Mouse (Mus musculus): ENCODE measurements around the gene H2al1g. TPM values are rescaled to one million over a fixed set of nuclear protein-coding genes. Genes with fewer than 3 reads are reported as not detected.

H2al1g gene
- polyA plus RNA-seq, 1 experiment from 2014 or later: not detected

DNA sequence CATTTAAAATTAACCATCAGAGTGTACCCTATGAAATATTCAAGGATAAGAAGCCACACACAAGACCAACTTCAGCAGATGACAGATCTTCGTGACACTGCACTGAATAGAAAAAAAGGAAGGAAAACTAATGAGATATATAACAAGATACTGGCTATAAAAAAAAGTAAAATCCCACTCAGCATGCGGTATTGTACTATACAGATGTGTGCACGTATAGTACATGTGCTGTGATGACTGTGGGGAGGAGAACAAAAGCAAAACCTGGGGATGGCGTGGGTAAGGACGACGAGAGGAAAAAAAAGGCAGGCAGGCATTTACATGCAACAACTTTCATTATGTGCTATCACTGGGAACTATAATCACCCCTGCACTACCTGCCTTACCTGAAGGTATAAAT lies 42.8 kb downstream of the H2al1g start:
- no peak for DNase-seq (ENCODE audit: low spot score, missing footprints)
- Histone ChIP-seq H3K27ac (ENCODE audit: low read depth, low read length) (no peak overlapping the region), H3K4me3 (ENCODE audit: low read depth, low read length) (no peak overlapping the region), H3K36me3 (ENCODE audit: control insufficient read depth, insufficient read depth, low read length) (no peaks in the 10 kb centered on the region), H3K27me3 (ENCODE audit: control insufficient read depth, insufficient read depth, low read length) (peaks cover 3% of the 10 kb centered on the region; the same call in 1 of the 2 replicates), H3K4me2 (no peak overlapping the region), H3K4me1 (ENCODE audit: control insufficient read depth, insufficient read depth, low read length) (no peaks in the 10 kb centered on the region), H3K9me3 (ENCODE audit: control insufficient read depth, low read length) (no peaks in the 10 kb centered on the region), H3K9ac (ENCODE audit: low read length) (no peak overlapping the region)
- ATAC-seq (ENCODE audit: low FRiP score): no peak
- WGBS: 83% methylated on average over 6 of the region's 6 CpGs

DNA sequence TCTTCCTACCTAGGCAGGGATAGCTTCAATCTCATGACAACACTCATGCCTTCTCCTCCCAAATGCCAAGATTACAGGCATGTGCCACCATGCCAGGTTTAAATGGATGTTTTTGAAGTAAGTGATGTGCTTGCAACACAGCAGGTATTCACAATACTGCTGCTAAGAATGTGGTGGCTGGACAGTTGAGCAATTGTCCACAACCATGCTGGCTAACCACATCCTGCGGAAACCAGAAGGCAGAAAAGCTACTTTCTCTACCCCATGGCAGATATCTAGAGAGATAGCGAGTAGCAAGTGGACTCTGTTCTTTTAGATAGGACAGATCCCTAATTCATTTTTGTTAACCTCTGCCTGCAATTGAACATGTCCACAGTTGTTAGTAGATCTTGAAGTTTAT lies 43.2 kb downstream of the H2al1g start:
- DNase-seq (ENCODE audit: low spot score, missing footprints) (no peak), ATAC-seq (ENCODE audit: low FRiP score) (no peak)
- Histone ChIP-seq H3K36me3 (ENCODE audit: control insufficient read depth, insufficient read depth, low read length) (no peaks in the 10 kb centered on the region), H3K27ac (ENCODE audit: low read depth, low read length) (no peak overlapping the region), H3K4me1 (ENCODE audit: control insufficient read depth, insufficient read depth, low read length) (no peaks in the 10 kb centered on the region), H3K4me3 (ENCODE audit: low read depth, low read length) (no peak overlapping the region), H3K27me3 (ENCODE audit: control insufficient read depth, insufficient read depth, low read length) (peaks cover 3% of the 10 kb centered on the region; the same call in 1 of the 2 replicates), H3K9me3 (ENCODE audit: control insufficient read depth, low read length) (no peaks in the 10 kb centered on the region), H3K9ac (ENCODE audit: low read length) (no peak overlapping the region), H3K4me2 (no peak overlapping the region)
- 91% methylated on average over 2 of the region's 2 CpGs for WGBS

DNA sequence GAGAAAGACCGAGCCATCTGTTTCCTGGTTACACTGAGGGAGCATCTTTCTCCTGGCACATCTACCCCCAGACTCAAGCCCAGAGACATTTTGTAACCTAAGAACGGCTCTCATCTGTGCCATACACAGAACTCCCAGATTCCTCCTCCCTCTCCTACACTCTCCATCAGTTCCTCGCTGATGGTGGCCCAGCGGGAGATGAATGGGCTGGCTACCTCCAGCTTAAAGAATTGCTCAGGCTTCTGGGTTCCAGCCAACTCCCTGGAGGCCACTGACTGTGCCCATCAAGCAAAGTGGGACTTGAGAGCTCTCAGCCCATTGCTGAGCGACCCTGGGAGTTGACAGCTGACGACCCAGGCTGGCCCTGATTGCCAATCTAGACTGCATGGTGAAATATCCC lies 45.8 kb downstream of the H2al1g start:
- Histone ChIP-seq H3K27me3 (ENCODE audit: control insufficient read depth, insufficient read depth, low read length) (peaks cover 3% of the 10 kb centered on the region; the same call in 1 of the 2 replicates), H3K36me3 (ENCODE audit: control insufficient read depth, insufficient read depth, low read length) (no peaks in the 10 kb centered on the region), H3K9ac (ENCODE audit: low read length) (no peak overlapping the region), H3K9me3 (ENCODE audit: control insufficient read depth, low read length) (no peaks in the 10 kb centered on the region), H3K27ac (ENCODE audit: low read depth, low read length) (no peak overlapping the region), H3K4me1 (ENCODE audit: control insufficient read depth, insufficient read depth, low read length) (no peaks in the 10 kb centered on the region), H3K4me3 (ENCODE audit: low read depth, low read length) (no peak overlapping the region), H3K4me2 (no peak overlapping the region)
- DNase-seq (ENCODE audit: low spot score, missing footprints) (no peak), ATAC-seq (ENCODE audit: low FRiP score) (no peak)
- 68% methylated on average over 6 of the region's 6 CpGs for WGBS

DNA sequence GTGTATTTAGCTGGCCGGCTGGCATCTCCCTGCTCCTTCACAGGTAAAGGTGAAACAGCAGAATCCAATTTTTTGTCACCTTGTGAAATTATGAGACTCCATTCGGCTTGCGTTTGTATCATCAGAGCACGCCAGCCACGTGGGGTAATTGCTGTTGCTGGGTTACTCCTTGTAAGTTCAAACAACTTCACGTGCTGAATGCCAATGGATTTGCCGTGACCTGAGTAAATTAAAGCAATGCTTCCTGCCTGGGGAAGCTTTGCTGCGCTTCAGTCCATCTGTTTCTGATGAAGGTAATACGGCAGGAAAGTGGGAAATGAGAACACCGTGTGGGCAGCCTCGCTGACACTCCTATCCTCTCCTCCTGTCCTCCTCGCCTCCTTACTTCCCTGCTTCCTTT lies 47.1 kb downstream of the H2al1g start:
- H3K27me3 ChIP-seq (ENCODE audit: control insufficient read depth, insufficient read depth, low read length): peaks cover 3% of the 10 kb centered on the region; the same call in 1 of the 2 replicates
- DNase-seq (ENCODE audit: low spot score, missing footprints) (no peak), ATAC-seq (ENCODE audit: low FRiP score) (no peak)
- no peaks in the 10 kb centered on the region for H3K9me3 ChIP-seq (ENCODE audit: control insufficient read depth, low read length)
- no peak overlapping the region for H3K27ac ChIP-seq (ENCODE audit: low read depth, low read length)
- no peaks in the 10 kb centered on the region for H3K36me3 ChIP-seq (ENCODE audit: control insufficient read depth, insufficient read depth, low read length)
- no peak overlapping the region for H3K4me3 ChIP-seq (ENCODE audit: low read depth, low read length)
- no peaks in the 10 kb centered on the region for H3K4me1 ChIP-seq (ENCODE audit: control insufficient read depth, insufficient read depth, low read length)
- H3K4me2 ChIP-seq: no peak overlapping the region
- H3K9ac ChIP-seq (ENCODE audit: low read length): no peak overlapping the region
- WGBS: 59% methylated on average over 12 of the region's 12 CpGs

Other genes with a start within 250 kb of the H2al1g start
- not detected in 2 replicates for gene H2al1a, start 19.0 kb upstream of the H2al1g start, polyA plus RNA-seq (2014; fragmentation: Nextera tagmentation; extraction: Ambion mirVana)
- not detected in 2 replicates for gene H2al1b, start 15.8 kb upstream of the H2al1g start, polyA plus RNA-seq (2014; fragmentation: Nextera tagmentation; extraction: Ambion mirVana)
- gene H2al1c, start 12.6 kb upstream of the H2al1g start, polyA plus RNA-seq (2014; fragmentation: Nextera tagmentation; extraction: Ambion mirVana): not detected in 2 replicates
- gene H2al1d, start 9.4 kb upstream of the H2al1g start, polyA plus RNA-seq (2014; fragmentation: Nextera tagmentation; extraction: Ambion mirVana): not detected in 2 replicates
- gene H2al1e, start 6.3 kb upstream of the H2al1g start, polyA plus RNA-seq (2014; fragmentation: Nextera tagmentation; extraction: Ambion mirVana): not detected in 2 replicates
- not detected in 2 replicates for gene H2al1f, start 3.1 kb upstream of the H2al1g start, polyA plus RNA-seq (2014; fragmentation: Nextera tagmentation; extraction: Ambion mirVana)
- not detected in 2 replicates for gene H2al1h, start 3.2 kb downstream of the H2al1g start, polyA plus RNA-seq (2014; fragmentation: Nextera tagmentation; extraction: Ambion mirVana)
- not detected in 2 replicates for gene H2al1i, start 6.4 kb downstream of the H2al1g start, polyA plus RNA-seq (2014; fragmentation: Nextera tagmentation; extraction: Ambion mirVana)
- gene H2al1j, start 9.6 kb downstream of the H2al1g start, polyA plus RNA-seq (2014; fragmentation: Nextera tagmentation; extraction: Ambion mirVana): not detected in 2 replicates